In the genomic region with DNA sequence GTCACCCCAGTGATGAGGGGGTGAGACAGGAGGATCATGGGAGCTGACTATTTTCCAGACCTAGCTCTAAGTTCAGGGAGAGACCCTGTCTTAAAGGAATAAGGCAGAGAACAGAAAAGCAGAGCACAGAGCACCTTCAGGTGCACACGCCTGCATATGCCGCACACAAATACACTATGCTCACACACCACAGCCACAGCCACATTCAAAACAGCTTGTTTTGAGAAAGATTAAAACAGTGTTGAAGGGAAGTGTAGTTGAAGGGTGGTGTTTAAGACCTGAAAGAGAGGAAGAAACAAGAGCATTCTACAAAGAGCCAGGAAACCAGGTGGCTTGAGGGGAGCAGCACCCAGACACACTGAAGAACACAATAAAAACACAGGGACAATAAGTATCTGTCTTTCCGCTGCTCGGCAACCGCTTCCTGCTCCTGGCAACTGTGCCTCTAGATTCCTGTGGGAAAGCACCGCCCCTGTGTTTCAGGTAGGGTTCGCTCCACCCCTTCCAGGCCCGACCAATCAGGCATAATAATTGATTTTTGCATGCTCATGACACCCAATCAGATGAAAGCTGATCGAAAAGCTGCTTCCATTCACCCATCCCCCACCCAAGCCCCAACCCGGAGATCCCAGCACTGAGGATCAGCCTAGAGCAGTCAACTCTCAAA, we compare ENCODE assay signal across 8 mouse cellular contexts. TPM values are rescaled to one million over a fixed set of nuclear protein-coding genes. Genes with fewer than 3 reads are reported as not detected.
DNase-seq lines count a peak whose midpoint lies in the region; ATAC-seq and TF ChIP-seq lines count a peak whose summit lies in the region.

No protein-coding gene starts in this region.

- intact Hi-C loops in left cerebral cortex, postnatal 25 days (cut with DNase I): no loop called here
- intact Hi-C loops in gastrocnemius, adult 2 months (cut with DNase I): no loop called here

- H3K27me3 ChIP-seq in thymus, adult 2 months (ENCODE audit: control insufficient read depth, insufficient read depth, low read length): no peaks in the 10 kb centered on the region

- peaks cover 52% of the 10 kb centered on the region for H3K4me1 ChIP-seq in thymus, adult 2 months (replicated peaks; ENCODE audit: control insufficient read depth, insufficient read depth, low read length)

- peak; percentile 86 for ATAC-seq in inflammation-experienced regulatory T-cells, adult 6 months

- H3K4me3 ChIP-seq in thymus, adult 2 months (ENCODE audit: control insufficient read depth, insufficient read depth, low read length): no peak overlapping the region
- no peak overlapping the region for H3K4me3 ChIP-seq in gastrocnemius, adult 2 months

- 11% methylated on average over 10 of the region's 10 CpGs for WGBS in thymus, adult 2 months

- TF ChIP-seq POLR2A in thymus, adult 2 months (IDR thresholded peaks at IDR 0.05; ENCODE audit: control insufficient read depth, extremely low read depth, insufficient read depth, low read length, poor library complexity): no peak

- TF ChIP-seq CTCF in thymus, adult 2 months (IDR thresholded peaks at IDR 0.05; ENCODE audit: borderline replicate concordance, control insufficient read depth, extremely low read depth, insufficient read depth, low read length, poor library complexity): no peak
- TF ChIP-seq CTCF in gastrocnemius, adult 2 months (IDR thresholded peaks at IDR 0.05): no peak

- no peaks in the 10 kb centered on the region for H3K36me3 ChIP-seq in thymus, adult 2 months (ENCODE audit: control insufficient read depth, insufficient read depth, low read length)

- peak overlapping the region; percentile 99 for H3K27ac ChIP-seq in thymus, adult 2 months (ENCODE audit: control insufficient read depth, insufficient read depth, low read length)
- H3K27ac ChIP-seq in gastrocnemius, adult 2 months: no peak overlapping the region

- DNase-seq in right cerebral cortex, adult 18-20 months: peak; percentile 32
- no peak for DNase-seq in right cerebral cortex, postnatal 14 days
- DNase-seq in embryo, embryonic 10.5 days (ENCODE audit: low spot score): peak; percentile 88
- DNase-seq in left cerebral cortex, postnatal 25 days (ENCODE audit: low spot score in 2 of 2): peak; percentile 25 to 45
- DNase-seq in mesoderm, embryonic 11.5 days (ENCODE audit: low read depth, low spot score): peak; percentile 77
- peak; percentile 82 for DNase-seq in thymus, adult 2 months
- no peak for DNase-seq in gastrocnemius, adult 2 months

RNA-seq across cellular contexts. Expression of a gene that starts 13.0 kb away (rescaled TPM):
- 10 to 100 TPM in 2 of 3 experiments, 1 to 10 TPM in 1; 9.2 to 43.5 (median 30.1) TPM for polyA plus RNA-seq in inflammation-experienced regulatory T-cells, adult 6 months (2017; shearing (Covaris generic))
- total RNA-seq in left cerebral cortex, postnatal 25 days (2021): 100 to 1,000 TPM; 131 to 146 TPM
- 153 and 158 TPM in 2 replicates for polyA plus RNA-seq in thymus, adult 2 months (2012; rRNA removed)
- total RNA-seq in gastrocnemius, adult 2 months (2021): 10 to 100 TPM in 1 of 2 experiments, 1 to 10 TPM in 1; 8.4 to 11.9 TPM

Comparison
In these comparisons a context has a peak if more than half of its experiments do, and no peak if none do; other contexts are left out.
1. DNase-seq: peak in right cerebral cortex, adult 18-20 months (single experiment), embryo, embryonic 10.5 days (single experiment), left cerebral cortex, postnatal 25 days (2 of 2), mesoderm, embryonic 11.5 days (single experiment) and thymus, adult 2 months (single experiment); none in right cerebral cortex, postnatal 14 days (single experiment) and gastrocnemius, adult 2 months (single experiment).
2. RNA of a gene that starts 13.0 kb away (total RNA-seq): 131 to 146 TPM in left cerebral cortex, postnatal 25 days; 8.4 to 11.9 TPM in gastrocnemius, adult 2 months; every median in the first group is over 10 times any median in the second.